Mouse (Mus musculus): Measurements from ENCODE around the gene Cwc15. TPM values are rescaled to one million over a fixed set of nuclear protein-coding genes. Genes with fewer than 3 reads are reported as not detected.

The Cwc15 gene
- polyA plus RNA-seq, 1 experiment from 2014 or later: 233 TPM

DNA sequence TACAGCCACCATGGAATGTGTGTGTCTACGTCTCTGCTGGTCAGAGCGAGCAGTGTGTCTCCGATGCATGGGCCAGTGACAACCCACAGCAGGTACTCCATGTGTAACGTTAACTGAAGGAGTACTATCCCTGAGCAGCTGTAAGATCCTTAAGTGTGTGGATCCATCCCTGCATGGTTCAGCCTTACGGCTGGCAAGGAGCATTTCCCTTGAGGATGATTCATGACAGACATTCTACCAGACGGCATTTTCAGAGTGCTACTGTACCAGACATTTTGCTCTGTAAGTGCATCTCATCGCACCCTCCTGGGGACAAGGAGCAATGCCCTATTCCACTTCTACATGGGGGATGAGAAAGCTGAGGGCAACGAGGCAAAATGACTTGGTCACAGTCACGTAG, 59.6 kb downstream of the Cwc15 start:
- no peak overlapping the region for H3K4me2 ChIP-seq (ENCODE audit: low read depth, low read length)
- H3K4me1 ChIP-seq (ENCODE audit: control insufficient read depth, insufficient read depth, low read length): no peaks in the 10 kb centered on the region
- H3K27ac ChIP-seq (replicated peaks; ENCODE audit: low read depth, low read length): no peak overlapping the region
- no peak overlapping the region for H3K4me3 ChIP-seq (ENCODE audit: low read depth, low read length)
- no peak overlapping the region for H3K9ac ChIP-seq (replicated peaks; ENCODE audit: low read length)
- 87% methylated on average over 9 of the region's 9 CpGs for WGBS
- ATAC-seq (replicated peaks; ENCODE audit: insufficient number of reproducible peaks, low FRiP score, low TSS enrichment, low read depth): no peak; the same call in 1 of the 2 replicates
- no peaks in the 10 kb centered on the region for H3K9me3 ChIP-seq (replicated peaks; ENCODE audit: control insufficient read depth, low read length)
- no peak for DNase-seq (ENCODE audit: low spot score)
- H3K27me3 ChIP-seq (ENCODE audit: control insufficient read depth, insufficient read depth, low read length): no peaks in the 10 kb centered on the region
- peaks cover 20% of the 10 kb centered on the region for H3K36me3 ChIP-seq (replicated peaks; ENCODE audit: control insufficient read depth, insufficient read depth, low read depth, low read length)

Other genes with a start within 250 kb of the Cwc15 start
- 27.5 and 27.6 TPM in 2 replicates for gene Sesn3, start 225.6 kb upstream of the Cwc15 start, polyA plus RNA-seq (2014; fragmentation: Nextera tagmentation; extraction: Ambion mirVana)
- 10.5 and 11.3 TPM in 2 replicates for gene Endod1, start 119.1 kb upstream of the Cwc15 start, polyA plus RNA-seq (2014; fragmentation: Nextera tagmentation; extraction: Ambion mirVana)
- gene Kdm4d, start 135 bp upstream of the Cwc15 start, polyA plus RNA-seq (2014; fragmentation: Nextera tagmentation; extraction: Ambion mirVana): 0.07 TPM in 1 of 2 replicates, not detected in the other
- gene Amotl1, start 144.4 kb downstream of the Cwc15 start, polyA plus RNA-seq (2014; fragmentation: Nextera tagmentation; extraction: Ambion mirVana): 28.3 and 28.6 TPM in 2 replicates
- not detected in 2 replicates for gene Piwil4, start 240.1 kb downstream of the Cwc15 start, polyA plus RNA-seq (2014; fragmentation: Nextera tagmentation; extraction: Ambion mirVana)